In the genomic region with DNA sequence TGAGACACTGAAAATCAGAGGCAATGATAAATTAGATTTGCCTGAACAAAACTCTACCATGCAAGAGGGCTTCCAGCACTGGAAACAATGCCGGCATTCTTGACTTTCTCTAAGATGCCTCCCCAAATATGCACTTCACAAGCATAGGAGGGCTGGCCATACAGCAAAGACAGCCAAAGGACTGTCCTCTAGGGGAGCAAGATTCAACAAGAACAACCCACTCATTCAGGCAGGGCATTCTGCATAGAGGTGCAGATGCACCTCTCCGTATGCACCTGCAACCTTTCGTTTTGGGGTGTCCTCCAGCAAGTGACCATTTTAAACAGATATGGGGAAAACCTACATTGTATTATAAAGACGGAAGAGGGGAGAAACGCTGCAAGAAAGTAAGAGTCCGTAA, we compare ENCODE assay signal across 30 mouse cellular contexts.
A peak's percentile ranks its signal among the peaks of the same experiment; 100 is the strongest.
DNase-seq lines count a peak whose midpoint lies in the region; ATAC-seq lines count a peak whose summit lies in the region.
"Had no signal": no experiment of that assay in that cellular context is flagged by ENCODE, and none has a peak within 500 bp of the region (broad histone marks: within the 10 kb centered on the region; RNA-seq: fewer than 3 reads in every experiment).

No protein-coding gene starts in this region.

- no peaks in the 10 kb centered on the region for H3K9me3 ChIP-seq in hindbrain, embryonic 12.5 days (replicated peaks)
- no peaks in the 10 kb centered on the region for H3K9me3 ChIP-seq in hindbrain, embryonic 10.5 days
- H3K9me3 ChIP-seq in neural tube, embryonic 13.5 days: no peaks in the 10 kb centered on the region
- H3K9me3 ChIP-seq: forebrain, embryonic 13.5 days; heart, embryonic 13.5 days; liver, embryonic 12.5 days had no signal

- peaks cover 14% of the 10 kb centered on the region for H3K4me1 ChIP-seq in hindbrain, embryonic 12.5 days
- peaks cover 4% of the 10 kb centered on the region; the same call in 1 of the 2 replicates for H3K4me1 ChIP-seq in hindbrain, embryonic 10.5 days (replicated peaks)
- peaks cover 16% of the 10 kb centered on the region for H3K4me1 ChIP-seq in neural tube, embryonic 13.5 days (replicated peaks)
- H3K4me1 ChIP-seq: heart, embryonic 13.5 days; liver, embryonic 12.5 days had no signal

- H3K27ac ChIP-seq in hindbrain, embryonic 12.5 days: peak overlapping the region; percentile 52; the same call in 1 of the 2 replicates
- H3K27ac ChIP-seq in hindbrain, embryonic 10.5 days: no peak overlapping the region
- peak overlapping the region; percentile 20; the same call in 1 of the 2 replicates for H3K27ac ChIP-seq in neural tube, embryonic 13.5 days (replicated peaks)
- H3K27ac ChIP-seq: gastrocnemius, adult 2 months; heart, embryonic 13.5 days; liver, embryonic 12.5 days had no signal

- H3K9ac ChIP-seq in hindbrain, embryonic 12.5 days: no peak overlapping the region
- H3K9ac ChIP-seq in neural tube, embryonic 13.5 days: no peak overlapping the region
- H3K9ac ChIP-seq: forebrain, embryonic 13.5 days; heart, embryonic 13.5 days; liver, embryonic 12.5 days; liver, postnatal 0 days had no signal

- H3K4me3 ChIP-seq in hindbrain, embryonic 12.5 days: no peak overlapping the region
- H3K4me3 ChIP-seq in hindbrain, embryonic 10.5 days: no peak overlapping the region
- H3K4me3 ChIP-seq in neural tube, embryonic 13.5 days: no peak overlapping the region
- H3K4me3 ChIP-seq: erythroblast, embryonic 14.5 days; forebrain, embryonic 13.5 days; gastrocnemius, adult 2 months; heart, embryonic 13.5 days; liver, embryonic 12.5 days had no signal

- H3K4me2 ChIP-seq in hindbrain, embryonic 12.5 days (replicated peaks): no peak overlapping the region
- H3K4me2 ChIP-seq in neural tube, embryonic 13.5 days: no peak overlapping the region
- H3K4me2 ChIP-seq: forebrain, embryonic 13.5 days; heart, embryonic 13.5 days; liver, embryonic 12.5 days had no signal

- peak; percentile 3 for DNase-seq in embryo, embryonic 10.5 days (ENCODE audit: low spot score)
- no peak for DNase-seq in embryo, embryonic 11 days
- no peak for DNase-seq in hindbrain, embryonic 10.5 days (ENCODE audit: low spot score)
- DNase-seq in neural tube, embryonic 10.5 days (ENCODE audit: extremely low spot score, low spot score): no peak
- no peak for DNase-seq in right cerebral cortex, postnatal 25 days
- DNase-seq: adrenal gland, adult 8-10 months; cerebellum, adult 8-10 months; cerebellum, postnatal 25 days; gastrocnemius, adult 2 months; gastrocnemius, postnatal 36 days; heart, postnatal 14 days; kidney, adult 9 months; kidney, postnatal 10 days; layer of hippocampus, postnatal 36 days; left cerebral cortex, postnatal 4 days; liver, postnatal 0 days; lung, postnatal 36 days; right cerebral cortex, adult 18-20 months; right cerebral cortex, postnatal 4 days; thymus, adult 2 months; thymus, postnatal 36 days had no signal

- no peak for ATAC-seq in hindbrain, embryonic 12.5 days (ENCODE audit: low FRiP score)
- no peak for ATAC-seq in neural tube, embryonic 13.5 days (ENCODE audit: low read depth)
- no peak for ATAC-seq in CD4-positive, CD25-positive, alpha-beta regulatory T cell, adult 4 months
- ATAC-seq: forebrain, embryonic 13.5 days; intestine, embryonic 16.5 days; liver, embryonic 12.5 days; liver, postnatal 0 days had no signal

- no peaks in the 10 kb centered on the region for H3K27me3 ChIP-seq in hindbrain, embryonic 12.5 days
- H3K27me3 ChIP-seq in hindbrain, embryonic 10.5 days (ENCODE audit: insufficient read depth, poor library complexity, severe bottlenecking): no peaks in the 10 kb centered on the region
- no peaks in the 10 kb centered on the region for H3K27me3 ChIP-seq in neural tube, embryonic 13.5 days
- H3K27me3 ChIP-seq: forebrain, embryonic 13.5 days; heart, embryonic 13.5 days; liver, embryonic 12.5 days had no signal

- no peaks in the 10 kb centered on the region for H3K36me3 ChIP-seq in hindbrain, embryonic 12.5 days
- H3K36me3 ChIP-seq in hindbrain, embryonic 10.5 days: no peaks in the 10 kb centered on the region
- H3K36me3 ChIP-seq in neural tube, embryonic 13.5 days: no peaks in the 10 kb centered on the region
- H3K36me3 ChIP-seq: G1E; heart, embryonic 13.5 days; liver, embryonic 12.5 days had no signal

- WGBS in hindbrain, embryonic 12.5 days: 80% methylated on average over 6 of the region's 6 CpGs
- 89% methylated on average over 6 of the region's 6 CpGs for WGBS in hindbrain, embryonic 10.5 days
- 84% methylated on average over 6 of the region's 6 CpGs for WGBS in neural tube, embryonic 13.5 days
